Mouse (Mus musculus) bone marrow, adult 2 months (tissue): ENCODE data around the gene Gm9945.
A peak's percentile ranks its signal among the peaks of the same experiment; 100 is the strongest.

ENCODE experiments used
- CTCF ChIP-seq: fragments of 200-500 bp; IDR thresholded peaks from 2 replicates; pipeline ENCODE4 v1.5.1; 2011; ENCODE audit warnings: low read length, control low read depth; ENCODE audit not compliant: control insufficient read depth, insufficient read depth
- POLR2A ChIP-seq: fragments of 200-500 bp; IDR thresholded peaks from 2 replicates; pipeline ENCODE4 v1.6.1; 2011; ENCODE audit warnings: low read depth, mild to moderate bottlenecking, control low read depth, low read length, borderline replicate concordance; ENCODE audit not compliant: control insufficient read depth

DNA sequence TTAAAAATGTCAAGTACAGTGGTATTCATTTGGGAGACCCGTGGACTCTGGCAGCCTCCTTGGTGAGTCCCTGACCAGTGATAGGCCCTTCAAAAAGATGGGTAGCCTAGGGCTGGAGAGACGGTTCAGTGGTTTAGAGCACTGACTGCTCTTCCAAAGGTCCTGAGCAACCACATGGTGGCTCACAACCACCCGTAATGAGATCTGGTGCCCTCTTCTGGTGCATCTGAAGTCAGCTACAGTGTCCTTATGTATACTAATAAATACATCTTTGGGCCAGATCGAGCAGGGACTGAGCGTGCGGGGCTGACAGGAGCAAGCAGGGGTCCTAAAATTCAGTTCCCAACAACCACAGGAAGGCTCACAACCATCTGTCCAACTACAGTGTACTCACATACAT, 36.1 kb upstream of the Gm9945 start:
- peak; percentile 45; the same call in 1 of the 2 replicates for TF ChIP-seq CTCF
- no peak for TF ChIP-seq POLR2A
